12 mouse cellular contexts compared by ENCODE assay signal in the genomic region with DNA sequence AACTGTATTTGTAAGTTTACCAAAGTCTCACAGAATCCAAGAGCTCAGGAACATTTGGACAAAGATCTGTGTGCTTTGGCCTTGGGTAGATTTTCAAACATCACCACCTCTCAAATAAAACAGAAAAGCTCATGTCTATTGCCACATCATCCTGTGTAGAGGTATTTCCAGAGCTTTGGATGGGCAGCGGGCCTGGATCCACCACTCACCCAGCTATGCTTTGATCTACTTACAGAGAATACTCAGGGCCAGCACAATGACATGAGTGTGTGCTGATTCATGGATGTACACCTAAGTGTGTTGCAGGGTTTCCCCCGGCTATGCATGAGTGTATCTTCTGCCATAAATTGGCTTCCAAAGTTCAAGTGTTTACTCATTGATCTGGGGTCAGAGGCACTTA. TPM values are rescaled to one million over a fixed set of nuclear protein-coding genes. Genes with fewer than 3 reads are reported as not detected.
"Had no signal": no experiment of that assay in that cellular context is flagged by ENCODE, and none has a peak within 500 bp of the region (broad histone marks: within the 10 kb centered on the region; RNA-seq: fewer than 3 reads in every experiment).

No protein-coding gene starts in this region.

RNA-seq across cellular contexts. Expression of gene Cyp2a5, which starts 8.3 kb away (rescaled TPM):
- total RNA-seq: neutrophil, adult 5-6 weeks had no signal
- polyA plus RNA-seq: neural tube, embryonic 13.5 days; small intestine, adult 2 months; spleen, adult 2 months; stomach, embryonic 14.5 days; urinary bladder, adult 2 months had no signal

RNA-seq across cellular contexts. Expression of gene Cyp2g1, which starts 34.7 kb away (rescaled TPM):
- total RNA-seq: neutrophil, adult 5-6 weeks had no signal
- polyA plus RNA-seq: neural tube, embryonic 13.5 days; neural tube, embryonic 14.5 days; neural tube, embryonic 15.5 days; small intestine, adult 2 months; spleen, adult 2 months; stomach, embryonic 14.5 days; stomach, embryonic 15.5 days; stomach, embryonic 16.5 days; stomach, postnatal 0 days; testis, adult 2 months; urinary bladder, adult 2 months had no signal
